Mouse (Mus musculus): ENCODE measurements around the gene Gm28042. TPM values are rescaled to one million over a fixed set of nuclear protein-coding genes. Genes with fewer than 3 reads are reported as not detected.
A peak's percentile ranks its signal among the peaks of the same experiment; 100 is the strongest.

Gene Gm28042
- total RNA-seq (2014; fragmentation: Nextera tagmentation), result 1.3 and 3.8 TPM in 2 replicates
- 0.30 TPM in 1 of 2 replicates, not detected in the other for total RNA-seq (2017)

DNA sequence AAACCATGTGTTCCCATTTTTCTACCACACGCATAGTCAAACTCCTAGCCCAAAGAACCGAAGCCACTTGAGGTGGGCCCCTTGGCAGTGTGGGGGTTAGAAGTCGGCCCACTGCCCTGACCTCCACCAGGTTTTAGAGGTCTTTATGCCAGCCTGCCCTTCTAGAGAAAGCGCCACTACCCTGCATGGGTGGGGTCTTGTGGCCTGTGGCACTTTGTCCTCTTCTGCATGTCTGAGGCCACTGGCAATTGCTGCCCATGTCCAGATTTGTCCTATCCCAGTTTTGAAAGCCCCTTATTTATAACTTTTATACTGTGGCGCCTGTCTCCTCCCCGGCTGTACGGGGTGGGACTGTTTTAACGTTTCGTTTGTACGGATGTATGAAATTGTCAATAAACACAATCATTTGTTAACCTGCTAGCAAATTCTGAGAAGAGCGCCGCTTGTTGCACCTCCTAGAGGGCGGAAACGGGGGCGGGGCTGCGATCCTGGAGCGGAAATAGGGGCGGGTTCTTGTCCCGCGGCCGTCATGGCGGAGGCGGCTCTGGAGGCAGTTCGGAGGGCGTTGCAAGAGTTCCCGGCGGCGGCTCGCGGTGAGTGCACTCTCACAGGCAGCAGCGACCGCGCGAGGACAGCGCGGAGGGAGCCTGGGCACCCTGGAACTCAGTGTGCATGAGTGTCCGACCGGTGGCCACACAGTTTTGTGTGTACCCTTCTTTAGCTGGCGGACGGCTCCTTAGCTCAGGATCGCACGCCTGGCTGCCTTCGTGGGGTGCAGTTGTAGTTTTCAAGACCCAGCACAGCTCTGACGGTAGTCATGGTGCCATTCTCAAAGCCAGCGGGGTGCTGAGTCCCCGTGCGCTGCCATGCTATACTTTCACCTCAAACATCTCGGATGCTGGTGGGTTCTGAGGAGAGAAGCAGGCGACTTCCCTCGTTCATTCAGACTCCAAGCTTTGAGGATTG is at the start of gene Gm28042, which contains the start of gene Jmjd7:
TSS of gene Gm28042 (plus strand) at position 510 of the 966 bp plus-strand sequence.
TSS of gene Jmjd7 (plus strand) at position 500 of the 966 bp plus-strand sequence.
- ATAC-seq (replicated peaks; ENCODE audit: low FRiP score, low TSS enrichment, poor library complexity, severe bottlenecking), result peak; percentile 94

DNA sequence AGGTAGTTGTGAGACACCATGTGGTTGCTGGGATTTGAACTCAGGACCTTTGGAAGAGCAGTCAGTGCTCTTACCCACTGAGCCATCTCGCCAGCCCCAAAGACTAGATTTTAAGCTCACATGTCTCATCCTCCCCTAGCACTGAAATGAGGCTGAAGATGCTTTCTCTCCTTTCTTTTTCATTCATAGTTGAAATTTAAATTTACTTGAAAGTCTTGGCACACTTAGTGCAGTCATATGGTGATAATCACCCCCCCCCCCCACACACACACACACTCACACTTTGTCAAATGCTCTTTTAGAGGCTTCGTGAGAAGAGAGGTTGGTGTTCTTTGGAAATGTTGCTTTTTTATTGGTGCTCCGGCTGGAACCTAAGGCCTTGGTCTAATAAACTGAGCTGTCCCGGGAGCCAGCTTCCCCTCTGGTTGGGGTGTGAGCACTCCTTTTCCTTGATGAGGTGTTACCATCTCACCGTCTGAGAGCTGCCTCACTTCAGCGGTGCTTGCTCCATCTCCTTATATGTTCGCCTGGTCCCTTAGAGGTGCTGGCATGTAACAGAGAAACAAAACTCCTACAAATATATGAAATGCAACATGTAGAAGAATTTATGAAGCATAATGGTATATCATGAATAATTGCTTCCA is 46.8 kb upstream of the Gm28042 start:
- no peak for ATAC-seq (replicated peaks; ENCODE audit: low FRiP score, low TSS enrichment, poor library complexity, severe bottlenecking)

DNA sequence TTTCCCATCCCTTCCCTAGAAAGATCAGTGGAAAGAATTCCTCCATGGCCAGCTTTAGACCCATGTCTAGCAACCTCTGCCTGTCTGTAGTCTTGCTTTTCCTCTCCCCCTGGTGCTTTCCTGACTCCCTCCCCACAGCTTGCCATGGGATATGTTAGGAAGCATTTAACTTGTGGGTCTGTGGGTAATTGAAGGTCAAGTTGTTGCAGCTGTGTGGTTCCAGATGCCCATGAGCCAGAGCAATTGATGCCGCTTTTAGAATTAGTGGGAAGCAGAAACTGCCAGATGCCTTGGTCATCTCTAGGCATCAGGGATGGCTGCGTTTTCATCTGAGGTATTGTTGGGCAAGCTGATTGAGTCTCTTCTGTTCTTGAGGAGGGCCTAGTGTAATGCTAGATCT is 45.7 kb upstream of the Gm28042 start:
- no peak for ATAC-seq (replicated peaks; ENCODE audit: low FRiP score, low TSS enrichment, poor library complexity, severe bottlenecking)

- ATAC-seq (replicated peaks; ENCODE audit: low FRiP score, low TSS enrichment, poor library complexity, severe bottlenecking), result no peak
Observed at GRCm38 (mm10) chr2:119985871-119986270, 41.4 kb upstream of the Gm28042 start.

GRCm38 (mm10) chr2:119986369-119986768 is 40.9 kb upstream of the Gm28042 start:
- 0 out of 2 replicates have a peak, but pooled peaks have one; percentile 22 for ATAC-seq (replicated peaks; ENCODE audit: low FRiP score, low TSS enrichment, poor library complexity, severe bottlenecking)

- no peak for ATAC-seq (replicated peaks; ENCODE audit: low FRiP score, low TSS enrichment, poor library complexity, severe bottlenecking)
Observed at GRCm38 (mm10) chr2:119987441-119987840, 39.9 kb upstream of the Gm28042 start.

DNA sequence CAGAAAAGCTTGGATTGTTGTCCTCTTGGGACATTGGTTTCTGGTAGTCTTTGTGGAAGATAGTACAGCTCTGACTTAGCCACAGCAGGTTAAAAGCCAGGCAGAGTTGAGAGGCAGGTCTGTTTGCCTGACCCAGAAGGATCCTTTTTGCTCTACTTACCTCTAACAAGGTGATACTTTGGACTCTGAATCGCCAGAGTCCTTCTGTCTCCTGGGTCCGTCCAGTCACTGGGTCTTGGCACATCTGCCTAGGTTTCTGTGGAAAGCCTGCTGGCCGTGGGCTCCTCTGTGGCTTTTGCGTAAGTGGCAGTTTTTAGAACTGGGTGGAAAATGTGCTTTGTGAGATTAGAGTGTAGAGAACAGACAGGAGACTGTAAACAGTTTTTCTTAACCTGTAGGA is 38.3 kb upstream of the Gm28042 start:
- peak; percentile 38; the same call in 1 of the 2 replicates for ATAC-seq (replicated peaks; ENCODE audit: low FRiP score, low TSS enrichment, poor library complexity, severe bottlenecking)

- no peak for ATAC-seq (replicated peaks; ENCODE audit: low FRiP score, low TSS enrichment, poor library complexity, severe bottlenecking)
Observed at GRCm38 (mm10) chr2:119990881-119991280, 36.4 kb upstream of the Gm28042 start.

- ATAC-seq (replicated peaks; ENCODE audit: low FRiP score, low TSS enrichment, poor library complexity, severe bottlenecking), result no peak
Observed at GRCm38 (mm10) chr2:119992349-119992748, 34.9 kb upstream of the Gm28042 start.

DNA sequence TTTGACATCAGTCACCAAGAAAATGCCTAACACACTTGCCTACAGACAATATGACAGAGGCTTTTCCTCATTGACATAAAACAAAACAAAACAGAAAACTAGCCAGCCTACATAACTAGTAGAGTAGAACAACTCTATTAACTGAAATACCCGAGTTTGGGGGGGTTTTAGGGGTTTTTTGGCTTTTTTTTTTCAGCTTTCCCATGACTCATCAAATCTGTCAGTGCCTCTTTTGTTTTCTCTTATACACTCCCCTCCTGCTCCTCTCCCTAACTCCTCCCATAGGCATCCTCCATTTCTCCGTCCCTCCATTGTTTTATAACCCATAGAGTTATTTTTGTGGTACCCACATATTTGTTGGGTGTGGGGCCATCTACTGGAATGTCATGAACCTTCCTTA is 33.8 kb upstream of the Gm28042 start:
- no peak for ATAC-seq (replicated peaks; ENCODE audit: low FRiP score, low TSS enrichment, poor library complexity, severe bottlenecking)

- no peak for ATAC-seq (replicated peaks; ENCODE audit: low FRiP score, low TSS enrichment, poor library complexity, severe bottlenecking)
Observed at GRCm38 (mm10) chr2:119994839-119995238, 32.5 kb upstream of the Gm28042 start.

DNA sequence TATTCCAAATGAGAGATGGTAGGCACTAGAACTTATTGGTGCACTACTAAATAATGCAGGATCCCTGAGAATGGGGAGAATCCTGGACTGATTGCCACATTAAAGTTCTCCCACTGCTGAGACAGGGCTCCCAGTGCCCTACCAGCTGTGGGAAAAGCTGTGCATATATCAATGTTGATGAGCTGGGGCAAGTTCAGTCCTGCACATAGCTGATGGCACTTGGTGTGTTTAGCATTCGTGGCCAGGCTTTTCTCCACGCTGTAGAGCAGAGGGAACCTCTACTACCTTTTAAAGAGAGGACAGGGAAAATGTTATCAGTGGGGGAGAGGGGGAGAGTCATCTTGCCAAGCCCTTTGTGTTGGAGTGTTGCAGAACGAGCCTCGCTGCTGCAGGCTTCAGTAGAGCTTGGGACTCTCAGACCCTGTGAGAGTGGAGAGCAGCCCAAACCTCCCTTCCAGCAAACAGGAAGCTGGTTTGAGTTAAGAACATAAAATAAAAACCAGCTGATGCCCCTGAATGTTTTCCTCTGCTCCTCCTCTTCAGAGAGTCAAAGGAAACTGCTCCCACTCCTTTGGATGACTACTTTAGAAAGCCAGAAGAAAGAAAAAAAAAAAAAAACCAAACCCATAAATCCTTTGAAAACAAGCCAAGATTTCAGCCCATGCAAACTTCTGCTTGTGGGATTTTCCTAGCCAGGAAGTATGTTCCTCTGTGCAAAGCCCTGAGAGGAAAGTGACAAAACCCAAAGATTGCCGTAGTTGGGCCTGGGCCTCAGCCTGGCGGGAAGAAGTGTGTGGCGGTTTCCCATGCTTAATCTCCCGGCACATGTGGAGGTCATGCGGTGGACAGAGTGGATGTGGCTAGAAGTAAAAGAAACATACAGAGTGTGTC is 31.7 kb upstream of the Gm28042 start:
- peak; percentile 59 for ATAC-seq (replicated peaks; ENCODE audit: low FRiP score, low TSS enrichment, poor library complexity, severe bottlenecking)

DNA sequence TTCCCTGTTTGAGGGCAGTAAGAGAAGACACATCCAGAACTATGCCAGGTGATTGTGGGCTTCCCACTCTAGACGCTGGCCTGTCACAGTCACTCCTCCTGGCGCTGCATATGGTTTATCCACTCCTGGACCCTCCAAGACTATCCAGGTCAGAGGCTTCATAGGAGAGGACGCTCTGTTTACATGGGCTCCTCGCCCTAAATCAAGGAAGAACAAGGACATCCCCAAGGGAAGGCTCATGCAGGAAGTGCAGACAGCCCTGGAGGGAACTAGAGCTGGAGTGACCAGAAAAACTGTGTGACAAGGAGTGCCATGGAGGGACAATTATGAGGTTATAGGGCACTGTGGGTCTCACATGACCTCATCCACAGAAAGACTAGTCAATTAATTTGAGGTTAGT is 29.9 kb upstream of the Gm28042 start:
- ATAC-seq (replicated peaks; ENCODE audit: low FRiP score, low TSS enrichment, poor library complexity, severe bottlenecking), result no peak

DNA sequence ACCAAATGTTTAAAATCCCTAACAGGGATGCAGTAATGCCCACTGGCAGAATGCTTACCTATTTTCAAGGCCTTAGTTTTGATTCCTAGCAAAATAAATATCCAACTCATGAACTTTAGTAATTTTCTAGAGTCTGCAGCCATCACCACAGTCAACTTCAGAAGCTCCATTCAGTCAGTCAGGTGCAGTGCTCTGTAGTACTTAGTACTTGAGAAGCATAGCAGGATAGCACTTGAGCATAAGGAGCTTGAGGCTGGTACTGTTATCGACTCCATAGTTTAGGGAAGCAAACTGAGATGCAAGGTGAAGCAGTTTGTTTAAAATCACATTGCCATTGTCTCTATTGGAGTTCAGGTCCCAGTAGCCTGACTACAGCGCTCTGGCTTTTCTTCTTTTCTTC is 27.6 kb upstream of the Gm28042 start:
- ATAC-seq (replicated peaks; ENCODE audit: low FRiP score, low TSS enrichment, poor library complexity, severe bottlenecking), result no peak

DNA sequence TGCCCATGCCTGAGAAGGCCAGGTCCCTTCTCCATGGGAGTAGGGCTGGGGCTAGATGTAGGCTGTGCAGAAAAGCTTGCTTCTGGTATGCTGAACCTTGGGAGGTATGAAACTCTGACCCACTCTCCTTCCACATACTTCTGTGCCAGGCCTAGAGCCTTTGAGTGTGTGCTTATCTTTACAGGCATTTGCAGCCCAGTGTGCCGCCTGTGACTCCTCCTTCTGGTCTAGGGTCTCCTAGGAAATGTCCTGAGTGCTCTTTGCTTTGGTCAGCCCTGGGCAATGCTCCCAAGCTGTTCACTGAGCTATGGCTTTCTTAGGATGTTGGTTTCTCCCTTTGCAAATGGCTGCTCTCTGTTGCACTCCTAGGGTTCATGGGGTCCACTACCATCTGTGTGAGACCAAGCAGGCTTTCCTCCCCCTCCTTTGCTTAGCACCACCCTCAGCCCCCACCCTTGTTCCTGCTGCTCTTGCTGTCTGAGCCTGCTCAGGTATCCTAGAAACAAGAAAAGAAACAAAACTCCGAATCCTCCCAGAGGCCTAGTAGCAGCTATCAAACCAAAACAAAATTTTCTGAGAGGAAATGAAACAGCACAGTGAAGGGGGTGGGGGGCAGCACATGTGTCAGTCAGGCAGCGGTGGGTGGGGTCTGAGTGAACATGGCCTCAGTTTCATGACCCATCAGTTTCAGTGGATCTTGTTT is 26.3 kb upstream of the Gm28042 start:
- ATAC-seq (replicated peaks; ENCODE audit: low FRiP score, low TSS enrichment, poor library complexity, severe bottlenecking), result 0 out of 2 replicates have a peak, but pooled peaks have one; percentile 38

DNA sequence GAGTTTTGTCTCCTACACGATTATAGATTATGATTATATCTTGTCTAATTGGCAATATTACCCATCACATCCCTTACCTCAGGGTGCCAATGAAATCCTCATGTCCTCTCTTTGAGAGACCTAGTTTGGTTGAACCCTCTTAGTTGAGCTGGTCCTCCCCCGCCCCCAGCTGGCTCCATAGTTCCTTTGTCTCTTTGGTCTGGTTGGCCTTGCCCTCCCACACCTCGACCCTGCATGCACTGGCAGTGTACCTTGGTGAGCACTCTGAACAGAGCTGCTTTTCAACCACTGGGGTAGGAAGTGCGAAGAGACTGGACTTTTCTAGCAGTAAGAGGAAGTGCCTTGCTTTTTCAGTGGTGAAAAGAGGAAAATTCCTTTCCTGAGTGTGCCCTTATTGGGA is 25.3 kb upstream of the Gm28042 start:
- ATAC-seq (replicated peaks; ENCODE audit: low FRiP score, low TSS enrichment, poor library complexity, severe bottlenecking), result no peak

DNA sequence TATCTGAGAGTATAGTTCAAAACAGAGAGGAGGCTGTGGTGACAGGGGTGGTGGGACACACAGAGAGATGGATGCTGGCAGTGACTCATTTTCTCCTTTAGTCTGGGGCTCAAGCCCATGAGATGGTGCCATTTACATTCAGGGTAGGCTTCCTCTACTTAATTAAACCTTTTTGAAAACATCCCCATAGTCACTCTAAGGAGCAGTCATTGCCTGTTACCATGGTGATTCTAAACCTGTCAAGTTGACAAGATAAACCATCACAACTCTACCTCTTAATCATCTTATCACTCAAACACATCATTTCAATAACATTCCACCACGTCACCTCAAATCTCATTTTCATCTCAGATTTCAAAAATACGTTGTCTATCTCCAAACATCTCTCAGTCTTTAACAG is 23.3 kb upstream of the Gm28042 start:
- ATAC-seq (replicated peaks; ENCODE audit: low FRiP score, low TSS enrichment, poor library complexity, severe bottlenecking), result no peak

DNA sequence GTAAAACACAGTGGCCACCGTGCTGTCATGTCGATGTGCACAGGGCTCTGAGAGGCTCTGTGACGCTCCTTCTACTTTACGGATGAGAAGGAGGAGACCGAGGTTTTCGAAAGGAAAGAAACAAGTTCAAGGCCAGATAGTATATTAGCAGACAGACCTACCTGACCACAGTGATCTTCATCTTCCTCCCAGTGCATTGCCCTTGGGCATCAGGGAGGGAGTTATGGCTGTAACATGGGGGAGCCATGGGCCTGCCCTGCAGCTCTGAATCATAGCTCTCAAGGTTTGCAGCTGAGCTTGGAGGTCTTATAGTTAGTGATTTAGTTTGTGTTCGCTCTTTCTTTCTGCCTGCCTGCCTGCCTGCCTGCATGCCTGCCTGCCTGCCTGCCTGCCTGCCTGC is 20.6 kb upstream of the Gm28042 start:
- no peak for ATAC-seq (replicated peaks; ENCODE audit: low FRiP score, low TSS enrichment, poor library complexity, severe bottlenecking)

- ATAC-seq (replicated peaks; ENCODE audit: low FRiP score, low TSS enrichment, poor library complexity, severe bottlenecking), result no peak
Observed at GRCm38 (mm10) chr2:120007680-120008210, 19.5 kb upstream of the Gm28042 start.

Data from megakaryocyte-erythroid progenitor cell, adult 5-6 weeks (primary cell).